Mouse (Mus musculus): ENCODE data around the gene Adam12.
"Not testable (repeated sequence)": the region's sequence is repeated elsewhere in the genome, so short reads cannot be mapped to it uniquely, and the experiment has no call there.

The Adam12 gene

DNA sequence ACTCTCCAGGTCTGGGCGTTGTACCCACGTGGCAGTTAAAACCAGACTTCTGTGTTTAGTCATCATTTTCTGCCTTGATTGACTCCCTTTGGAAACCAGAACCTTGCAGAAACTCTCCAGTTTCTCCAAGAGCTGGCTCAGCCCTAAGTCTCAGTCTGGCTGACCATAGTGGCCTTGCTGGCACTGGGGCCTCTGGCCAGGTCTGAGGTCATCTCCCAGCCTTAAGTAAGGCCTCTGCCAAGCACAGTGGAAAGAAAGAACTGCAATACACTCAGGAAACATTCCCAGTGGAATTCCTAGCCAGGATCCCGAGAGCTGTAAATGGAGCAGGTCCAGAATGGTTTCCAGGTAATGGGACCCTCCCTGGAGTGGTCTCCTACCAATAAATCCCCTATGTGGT, 303.0 kb downstream of the Adam12 start:
- no peak for DNase-seq (ENCODE audit: low read depth)

DNA sequence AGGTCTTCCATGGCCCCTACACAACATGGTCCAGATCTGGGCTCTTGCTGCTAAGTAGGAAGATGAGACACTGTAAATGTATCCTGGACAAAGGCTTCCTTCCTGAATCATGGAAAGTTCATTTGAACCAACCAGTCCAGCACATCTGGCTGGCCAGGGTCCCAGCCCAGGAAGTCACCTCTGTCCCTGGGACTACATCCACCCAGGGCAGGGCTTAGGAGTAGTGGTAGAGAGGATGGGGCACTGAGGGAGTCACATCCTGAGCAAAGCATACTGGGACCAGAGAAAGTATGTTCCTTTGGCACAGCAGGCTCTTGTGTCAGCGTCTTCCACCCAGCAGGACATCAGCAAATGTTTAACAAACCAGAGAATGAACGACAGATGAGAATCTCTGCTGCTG, 306.2 kb downstream of the Adam12 start:
- no peak for DNase-seq (ENCODE audit: low read depth)

GRCm38 (mm10) chr7:133923994-133924393, 308.0 kb downstream of the Adam12 start:
- no peak for DNase-seq (ENCODE audit: low read depth)

- DNase-seq (ENCODE audit: low read depth), result no peak
These were observed 310.7 kb downstream of the Adam12 start for GRCm38 (mm10) chr7:133921291-133921690.

DNA sequence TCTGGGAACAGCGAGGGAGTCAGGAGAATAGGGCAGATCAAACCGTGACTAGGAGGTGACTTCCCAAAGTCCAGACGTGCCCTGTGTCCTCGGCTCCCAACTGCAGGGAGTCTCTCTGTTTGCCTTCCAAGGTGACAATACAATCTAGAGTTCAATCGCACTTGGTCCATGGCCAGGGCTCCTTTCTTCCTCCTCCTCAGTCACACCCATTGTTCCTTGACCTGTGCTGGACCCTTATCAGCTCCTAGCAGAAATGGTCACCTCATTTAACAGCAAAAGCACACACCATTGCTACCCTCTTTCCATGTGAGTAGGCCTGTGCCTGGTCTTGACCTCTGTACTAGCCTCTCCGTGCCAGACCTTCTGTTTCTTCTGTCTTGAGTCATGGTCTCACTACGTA, 311.2 kb downstream of the Adam12 start:
- no peak for DNase-seq (ENCODE audit: low read depth)

DNA sequence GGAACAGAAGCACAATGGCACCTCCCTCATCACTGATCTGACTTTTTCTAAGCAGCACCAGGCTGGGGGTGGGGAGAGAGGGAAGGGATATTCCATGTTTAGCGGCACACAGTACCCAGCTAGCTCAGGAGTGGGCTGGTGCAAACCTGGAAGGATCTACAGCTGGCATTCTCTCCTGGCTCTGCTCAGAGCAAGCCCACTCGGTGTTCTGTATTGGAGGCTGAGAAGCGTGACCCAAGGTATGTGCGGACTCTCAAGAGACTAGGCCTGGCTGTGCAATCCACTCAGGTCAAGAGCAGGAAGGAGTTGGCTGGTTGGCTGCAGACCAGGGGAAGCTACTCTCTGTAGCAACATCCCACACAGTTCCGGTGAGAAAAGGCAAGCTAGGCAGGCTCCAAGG, 312.0 kb downstream of the Adam12 start:
- DNase-seq (ENCODE audit: low read depth), result no peak

GRCm38 (mm10) chr7:133919306-133919705, 312.6 kb downstream of the Adam12 start:
- DNase-seq (ENCODE audit: low read depth), result no peak

- DNase-seq (ENCODE audit: low read depth), result no peak
These were observed 315.7 kb downstream of the Adam12 start for GRCm38 (mm10) chr7:133916230-133916629.

- DNase-seq (ENCODE audit: low read depth), result no peak
These were observed 320.1 kb downstream of the Adam12 start for GRCm38 (mm10) chr7:133911881-133912280.

- DNase-seq (ENCODE audit: low read depth), result no peak
These were observed 322.0 kb downstream of the Adam12 start for GRCm38 (mm10) chr7:133909833-133910375.

GRCm38 (mm10) chr7:133908966-133909365, 323.0 kb downstream of the Adam12 start:
- no peak for DNase-seq (ENCODE audit: low read depth)

DNA sequence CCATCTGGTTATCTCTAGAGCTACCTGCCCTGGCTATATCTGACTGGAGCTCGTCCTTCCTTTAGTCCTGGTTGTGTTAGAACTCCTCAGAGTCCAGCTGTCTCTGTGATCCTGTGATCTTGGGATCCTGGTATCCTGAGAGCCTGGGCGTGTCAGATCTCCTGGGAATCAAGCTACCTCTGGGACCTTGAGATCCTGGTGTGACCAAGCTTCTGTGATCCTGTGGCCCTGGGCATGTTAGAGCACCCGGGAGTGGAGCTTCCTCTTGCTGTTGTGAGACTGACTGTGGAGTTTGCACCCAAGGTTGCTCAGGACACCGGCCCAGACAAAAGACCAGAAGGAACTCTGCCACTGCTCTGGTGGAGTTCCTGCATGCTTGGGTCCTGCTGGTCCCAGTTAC, 332.6 kb downstream of the Adam12 start:
- DNase-seq (ENCODE audit: low read depth), result no peak

DNA sequence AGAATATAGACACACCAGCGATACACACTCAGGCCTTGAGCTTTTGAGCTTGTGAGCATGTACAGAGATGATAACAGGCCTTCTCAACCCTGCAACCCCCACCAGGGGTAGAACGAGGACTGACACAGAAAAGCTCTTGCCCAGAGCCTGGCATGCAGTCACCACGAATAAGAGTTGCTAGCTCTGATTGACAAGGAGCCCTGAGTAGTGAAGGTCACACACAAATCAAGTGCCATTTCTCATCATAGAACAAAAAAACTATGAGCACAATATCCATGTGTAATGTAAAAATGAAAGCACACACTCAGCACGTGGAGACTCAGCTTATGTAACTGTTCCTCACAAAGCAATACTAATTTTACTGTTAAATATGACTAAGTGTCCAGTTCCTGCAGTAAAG, 340.1 kb downstream of the Adam12 start:
- no peak for DNase-seq (ENCODE audit: low read depth)

DNA sequence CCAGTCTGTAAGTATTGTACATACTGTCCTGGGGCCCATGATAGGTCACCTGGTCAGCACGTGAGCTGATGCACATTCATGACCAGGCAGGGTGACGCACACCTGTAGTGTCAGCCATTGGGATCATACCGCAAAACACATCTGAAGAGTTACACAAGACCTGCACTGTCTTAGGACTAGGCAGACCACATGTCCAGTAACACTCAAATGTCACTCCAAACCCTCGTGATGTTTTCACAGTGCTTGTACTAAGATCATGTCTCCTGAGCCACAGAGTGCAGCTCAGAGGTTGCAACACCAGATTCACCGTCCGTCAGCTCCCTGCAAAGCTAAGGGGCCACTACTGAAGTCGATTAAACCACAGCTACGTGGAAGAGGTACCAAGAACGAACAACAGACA, 340.6 kb downstream of the Adam12 start:
- DNase-seq (ENCODE audit: low read depth), result no peak

DNA sequence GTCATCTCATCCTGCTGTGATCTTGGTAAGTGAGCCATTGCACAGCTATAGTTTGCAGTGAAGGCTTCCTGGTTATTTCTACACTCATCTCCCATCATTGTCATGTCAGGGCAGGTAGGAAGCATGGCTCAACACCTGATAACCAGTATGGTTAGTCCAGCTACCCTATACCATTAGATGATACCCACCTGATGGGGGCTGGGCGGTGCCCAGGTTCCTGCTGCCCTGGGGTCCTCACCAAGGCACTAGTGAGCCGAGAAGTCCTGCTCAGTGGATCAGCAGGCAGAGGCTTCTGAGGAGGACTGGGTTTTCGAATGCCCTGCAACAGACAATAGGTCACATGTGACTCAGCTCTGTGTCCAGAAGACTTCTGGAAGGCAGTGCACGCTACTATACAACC, 342.0 kb downstream of the Adam12 start:
- no peak for DNase-seq (ENCODE audit: low read depth)

DNA sequence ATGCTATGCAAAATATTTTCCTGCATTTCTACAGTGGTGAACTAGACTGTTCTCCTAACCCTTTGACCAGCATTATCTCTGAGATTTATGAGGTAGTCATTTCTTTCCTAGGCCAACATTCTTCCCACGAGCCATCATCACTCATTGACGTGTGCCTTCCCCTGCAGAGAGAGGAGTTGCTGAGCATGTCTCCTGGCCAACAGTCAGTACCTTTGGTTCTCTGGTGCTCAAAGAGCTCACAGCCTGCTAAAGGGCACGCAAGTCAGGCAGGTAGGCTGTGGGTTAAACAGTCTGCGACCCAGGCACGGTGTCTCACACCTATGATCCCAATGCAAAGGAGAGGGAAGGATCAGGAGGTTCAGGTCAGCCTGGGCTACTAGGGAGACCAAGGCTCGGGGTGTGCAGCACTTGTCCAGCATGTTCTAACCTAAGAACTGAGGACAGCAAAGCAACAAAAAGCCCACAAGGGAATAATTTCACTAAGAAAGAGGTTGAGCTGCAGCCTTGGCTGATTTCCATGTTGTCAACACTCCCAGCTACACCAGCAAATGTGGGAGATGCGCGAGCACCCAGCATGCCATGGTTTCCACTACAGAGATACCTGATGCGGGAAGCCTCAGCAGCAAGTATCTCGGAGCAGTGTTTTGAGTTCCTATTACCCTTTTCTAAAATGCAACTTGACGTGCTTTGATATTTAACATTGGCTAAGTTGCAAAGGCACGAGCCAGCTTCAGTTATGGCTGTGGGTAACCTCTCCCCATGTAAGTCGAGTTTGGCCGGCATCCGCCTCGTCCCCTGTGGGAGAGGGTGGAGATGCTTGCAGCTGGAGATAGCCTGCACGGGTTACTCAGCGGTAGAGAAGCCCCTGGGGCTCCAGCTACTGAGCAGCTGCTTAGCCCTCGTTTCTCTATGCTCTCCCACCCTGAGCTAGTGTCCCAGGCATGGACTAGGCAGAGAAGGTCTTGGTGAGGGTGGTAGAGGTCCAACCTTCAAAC, 342.7 kb downstream of the Adam12 start:
- DNase-seq (ENCODE audit: low read depth), result no peak

DNA sequence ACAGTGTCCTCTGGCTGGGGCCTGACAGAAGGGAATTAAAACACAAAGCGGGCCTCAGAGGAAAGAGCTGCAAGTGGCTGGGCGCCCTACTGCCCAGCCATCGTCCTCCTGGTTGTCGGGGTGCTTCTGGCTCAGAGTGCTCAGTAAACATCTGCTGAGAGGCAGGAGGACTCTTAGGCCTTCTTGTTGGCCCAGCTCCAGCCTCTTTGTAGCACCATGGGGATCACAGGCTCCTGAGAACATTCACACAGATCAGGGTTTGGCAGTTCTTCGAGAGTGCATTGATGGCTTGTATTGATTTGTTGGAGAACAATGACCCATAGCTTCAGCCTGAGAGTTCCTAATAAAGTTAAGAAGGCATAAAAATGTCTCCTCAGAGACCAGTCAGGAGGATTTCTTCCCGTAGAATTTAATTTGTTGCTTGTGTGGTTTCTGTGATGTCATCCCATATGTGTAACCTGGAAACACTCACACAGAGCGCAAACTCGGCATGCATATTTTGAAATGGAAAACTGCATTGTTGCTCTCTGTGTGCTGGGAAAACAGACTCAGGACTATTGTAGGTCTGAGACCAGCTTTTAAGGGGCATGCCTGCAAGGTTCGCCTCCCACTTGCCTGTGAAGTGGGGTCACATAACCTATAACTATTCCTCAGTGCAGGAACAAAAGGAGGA, 347.1 kb downstream of the Adam12 start:
- not testable (repeated sequence) for DNase-seq (ENCODE audit: low read depth)

DNA sequence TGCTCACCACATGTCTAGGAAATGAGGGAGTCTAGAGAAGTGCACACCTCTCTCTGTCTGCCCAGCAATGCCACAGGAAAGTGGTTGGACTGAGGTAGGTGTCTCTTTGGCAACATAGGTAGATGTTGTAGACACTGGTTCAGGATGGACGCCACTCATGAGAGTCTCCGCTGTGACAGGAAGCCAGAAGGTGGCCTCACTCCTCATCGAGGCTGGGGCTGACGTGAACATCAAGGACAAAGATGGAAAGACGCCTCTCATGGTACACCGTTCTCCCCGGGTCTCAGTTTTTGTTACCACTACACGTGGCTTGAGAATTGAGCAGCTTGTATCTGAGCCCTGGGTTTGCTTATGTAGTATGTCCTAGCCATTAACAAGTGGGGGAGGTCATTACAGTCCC, 352.2 kb downstream of the Adam12 start:
- no peak for DNase-seq (ENCODE audit: low read depth)

- DNase-seq (ENCODE audit: low read depth), result no peak
These were observed 355.2 kb downstream of the Adam12 start for GRCm38 (mm10) chr7:133876646-133877342.

- no peak for DNase-seq (ENCODE audit: low read depth)
These were observed 355.8 kb downstream of the Adam12 start for GRCm38 (mm10) chr7:133876139-133876538.

GRCm38 (mm10) chr7:133872701-133873100, 359.2 kb downstream of the Adam12 start:
- DNase-seq (ENCODE audit: low read depth), result no peak

- no peak for DNase-seq (ENCODE audit: low read depth)
These were observed 361.7 kb downstream of the Adam12 start for GRCm38 (mm10) chr7:133870265-133870664.
